Mouse (Mus musculus) forebrain, embryonic 10.5 days (tissue): ENCODE measurements around the gene Pfkl. TPM values are rescaled to one million over a fixed set of nuclear protein-coding genes. Genes with fewer than 3 reads are reported as not detected.
"Not testable (repeated sequence)": the region's sequence is repeated elsewhere in the genome, so short reads cannot be mapped to it uniquely, and the experiment has no call there.

Experiments used
- DNase-seq: peaks from one replicate; pipeline ENCODE4 v3.0.0-alpha.2; 2017; ENCODE audit warnings: low spot score; ENCODE audit errors: extremely low spot score
- H3K27ac ChIP-seq: fragments of 300-500 bp; sonication (generic); 2 replicates; pipeline ENCODE4 v1.5.1; 2016; ENCODE audit warnings: mild to moderate bottlenecking
- H3K27me3 ChIP-seq: fragments of 300-500 bp; sonication (generic); 2 replicates; pipeline ENCODE4 v1.6.1; 2016; ENCODE audit warnings: mild to moderate bottlenecking; ENCODE audit not compliant: poor library complexity, severe bottlenecking
- H3K36me3 ChIP-seq: fragments of 300-500 bp; sonication (generic); replicated peaks from 2 replicates; pipeline ENCODE4 v1.6.1; 2016; ENCODE audit warnings: mild to moderate bottlenecking, moderate library complexity
- H3K4me1 ChIP-seq: fragments of 300-500 bp; sonication (generic); 2 replicates; pipeline ENCODE4 v1.6.1; 2016
- H3K4me3 ChIP-seq: fragments of 300-500 bp; sonication (generic); 2 replicates; pipeline ENCODE4 v1.5.1; 2016; ENCODE audit warnings: mild to moderate bottlenecking, moderate library complexity
- H3K9me3 ChIP-seq: fragments of 300-500 bp; sonication (generic); 2 replicates; pipeline ENCODE4 v1.6.1; 2016; ENCODE audit warnings: mild to moderate bottlenecking, moderate library complexity
- WGBS: fragments of 180-500 bp; shearing (Covaris S2); methylation state at CpG from one replicate; pipeline ENCODE4 v1.1.7; 2016; 5-methylcytosine and 5-hydroxymethylcytosine counted together
- polyA plus RNA-seq: library from polyadenylated mRNA; unstranded; fragments of >200 nt; fragmentation: Nextera tagmentation; extraction: Ambion mirVana; gene quantifications from 2 replicates; pipeline ENCODE4 v1.2.1, GENCODE M21; 2016

Gene Pfkl
- polyA plus RNA-seq, 1 experiment from 2014 or later: 262 TPM

GRCm38 (mm10) chr10:78031987-78032386 is 22.1 kb upstream of the Pfkl start:
- DNase-seq: no peak
- Histone ChIP-seq H3K27ac (no peak overlapping the region), H3K27me3 (no peaks in the 10 kb centered on the region), H3K9me3 (no peaks in the 10 kb centered on the region), H3K36me3 (no peaks in the 10 kb centered on the region), H3K4me3 (no peak overlapping the region), H3K4me1 (no peaks in the 10 kb centered on the region)
- 89% methylated on average over 2 of the region's 2 CpGs for WGBS

- 97% methylated on average over 1 of the region's 1 CpGs for WGBS
- no peak for DNase-seq
- Histone ChIP-seq H3K27me3 (no peaks in the 10 kb centered on the region), H3K4me1 (no peaks in the 10 kb centered on the region), H3K9me3 (no peaks in the 10 kb centered on the region), H3K4me3 (no peak overlapping the region), H3K36me3 (no peaks in the 10 kb centered on the region), H3K27ac (no peak overlapping the region)
Measured at GRCm38 (mm10) chr10:78029080-78029479, 19.2 kb upstream of the Pfkl start.

GRCm38 (mm10) chr10:78028129-78028528 is 18.2 kb upstream of the Pfkl start:
- H3K27me3 ChIP-seq: no peaks in the 10 kb centered on the region
- no peaks in the 10 kb centered on the region for H3K4me1 ChIP-seq
- H3K27ac ChIP-seq: no peak overlapping the region
- no peak overlapping the region for H3K4me3 ChIP-seq
- DNase-seq: peak; percentile 73
- H3K36me3 ChIP-seq: no peaks in the 10 kb centered on the region
- WGBS: 5% methylated on average over 5 of the region's 5 CpGs
- H3K9me3 ChIP-seq: no peaks in the 10 kb centered on the region

- not testable (repeated sequence) for DNase-seq, H3K27me3 ChIP-seq, H3K9me3 ChIP-seq, H3K27ac ChIP-seq, H3K36me3 ChIP-seq, H3K4me1 ChIP-seq, H3K4me3 ChIP-seq
- 85% methylated on average over 6 of the region's 8 CpGs for WGBS
Measured at GRCm38 (mm10) chr10:78025453-78025852, 15.6 kb upstream of the Pfkl start.

GRCm38 (mm10) chr10:78019984-78020383 is 10.1 kb upstream of the Pfkl start:
- H3K27me3 ChIP-seq, H3K9me3 ChIP-seq, H3K36me3 ChIP-seq, H3K4me1 ChIP-seq, DNase-seq, H3K27ac ChIP-seq, H3K4me3 ChIP-seq: not testable (repeated sequence)
- 93% methylated on average over 7 of the region's 11 CpGs for WGBS

GRCm38 (mm10) chr10:78019291-78019690 is 9.4 kb upstream of the Pfkl start:
- no peak overlapping the region for H3K27ac ChIP-seq
- peaks cover 6% of the 10 kb centered on the region; the same call in 1 of the 2 replicates for H3K9me3 ChIP-seq
- no peaks in the 10 kb centered on the region for H3K36me3 ChIP-seq
- WGBS: 84% methylated on average over 4 of the region's 4 CpGs
- H3K27me3 ChIP-seq: no peaks in the 10 kb centered on the region
- H3K4me1 ChIP-seq: peaks cover 9% of the 10 kb centered on the region
- H3K4me3 ChIP-seq: no peak overlapping the region
- no peak for DNase-seq

- DNase-seq: peak; percentile 80
- Histone ChIP-seq H3K9me3 (peaks cover 6% of the 10 kb centered on the region; the same call in 1 of the 2 replicates), H3K27me3 (no peaks in the 10 kb centered on the region), H3K36me3 (no peaks in the 10 kb centered on the region), H3K27ac (peak overlapping the region; percentile 62; the same call in 1 of the 2 replicates), H3K4me3 (peak overlapping the region; percentile 48), H3K4me1 (peaks cover 9% of the 10 kb centered on the region)
- 26% methylated on average over 19 of the region's 19 CpGs for WGBS
Measured at GRCm38 (mm10) chr10:78018797-78019203, 8.9 kb upstream of the Pfkl start.

GRCm38 (mm10) chr10:78016366-78016765 is 6.5 kb upstream of the Pfkl start:
- peaks cover 9% of the 10 kb centered on the region for H3K4me1 ChIP-seq
- H3K9me3 ChIP-seq: peaks cover 6% of the 10 kb centered on the region; the same call in 1 of the 2 replicates

GRCm38 (mm10) chr10:78015489-78015888 is 5.6 kb upstream of the Pfkl start:
- 98% methylated on average over 1 of the region's 1 CpGs for WGBS
- Histone ChIP-seq H3K36me3 (no peaks in the 10 kb centered on the region), H3K4me3 (no peak overlapping the region), H3K9me3 (peaks cover 6% of the 10 kb centered on the region; the same call in 1 of the 2 replicates), H3K27me3 (no peaks in the 10 kb centered on the region), H3K27ac (no peak overlapping the region), H3K4me1 (peaks cover 10% of the 10 kb centered on the region)
- DNase-seq: no peak

More at GRCm38 (mm10) chr10:78016366-78016765, 6.5 kb upstream of the Pfkl start:
- H3K36me3 ChIP-seq: no peaks in the 10 kb centered on the region
- H3K4me3 ChIP-seq: no peak overlapping the region
- DNase-seq: no peak
- H3K27me3 ChIP-seq: no peaks in the 10 kb centered on the region
- H3K27ac ChIP-seq: no peak overlapping the region
- 55% methylated on average over 5 of the region's 5 CpGs for whole genome bisulfite sequencing

GRCm38 (mm10) chr10:78012661-78013495 is 3.0 kb upstream of the Pfkl start:
- Histone ChIP-seq H3K27ac (no peak overlapping the region), H3K4me1 (peaks cover 25% of the 10 kb centered on the region), H3K36me3 (peaks cover 5% of the 10 kb centered on the region; the same call in 1 of the 2 replicates), H3K27me3 (no peaks in the 10 kb centered on the region), H3K9me3 (peaks cover 6% of the 10 kb centered on the region; the same call in 1 of the 2 replicates), H3K4me3 (no peak overlapping the region)
- WGBS: 94% methylated on average over 18 of the region's 18 CpGs
- no peak for DNase-seq

- not testable (repeated sequence) for DNase-seq, H3K9me3 ChIP-seq, H3K27me3 ChIP-seq, H3K27ac ChIP-seq, H3K4me3 ChIP-seq
- Histone ChIP-seq H3K4me1 (peaks cover 42% of the 10 kb centered on the region), H3K36me3 (peaks cover 16% of the 10 kb centered on the region)
- WGBS: 92% methylated on average over 5 of the region's 5 CpGs
Measured at GRCm38 (mm10) chr10:78011116-78011515, 1.2 kb upstream of the Pfkl start.

- H3K9me3 ChIP-seq: peaks cover 6% of the 10 kb centered on the region; the same call in 1 of the 2 replicates
- peak; percentile 42 for DNase-seq
- peak overlapping the region; percentile 99 for H3K27ac ChIP-seq
- peaks cover 24% of the 10 kb centered on the region for H3K36me3 ChIP-seq
- H3K27me3 ChIP-seq: no peaks in the 10 kb centered on the region
- peaks cover 50% of the 10 kb centered on the region for H3K4me1 ChIP-seq
- 21% methylated on average over 10 of the region's 10 CpGs for WGBS
- H3K4me3 ChIP-seq: peak overlapping the region; percentile 84
Measured at GRCm38 (mm10) chr10:78010335-78010734, 452 bp upstream of the Pfkl start.
